Mouse (Mus musculus): ENCODE measurements around the gene Adamtsl2.

DNA sequence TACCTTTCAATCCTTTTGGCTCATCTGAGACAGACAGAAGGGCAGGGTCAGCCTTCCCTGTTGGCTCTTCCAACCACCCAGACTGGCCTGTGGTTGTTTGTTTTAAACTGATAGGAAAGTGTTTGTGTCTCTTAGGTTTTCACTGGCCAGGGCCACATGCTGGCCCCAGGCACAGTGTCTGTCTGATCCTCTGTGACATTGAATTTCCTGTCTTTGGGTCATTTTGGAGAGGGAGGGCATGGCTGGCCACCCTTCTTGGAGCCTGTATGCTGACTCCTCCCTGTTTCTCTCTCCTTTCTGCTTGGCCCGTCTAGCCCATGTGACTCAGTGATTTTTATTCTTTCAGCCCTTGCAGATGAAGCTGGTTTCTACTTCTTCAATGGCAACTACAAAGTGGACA lies 10.1 kb downstream of the Adamtsl2 start:
- TF ChIP-seq CTCF (IDR thresholded peaks at IDR 0.05; ENCODE audit: low read depth) (no peak), EP300 (IDR thresholded peaks at IDR 0.05; ENCODE audit: low read depth) (no peak)

All from liver, embryonic 14.5 days (tissue).